Mouse (Mus musculus): ENCODE results near the gene Prex1. TPM values are rescaled to one million over a fixed set of nuclear protein-coding genes. Genes with fewer than 3 reads are reported as not detected.

Gene Prex1
- polyA plus RNA-seq, 1 experiment from 2014 or later: 22.0 TPM

GRCm38 (mm10) chr2:166714427-166714699, 731 bp upstream of the Prex1 start:
- 12% methylated on average over 11 of the region's 11 CpGs for WGBS
- H3K4me1 ChIP-seq (ENCODE audit: control insufficient read depth, insufficient read depth, low read length): peaks cover 16% of the 10 kb centered on the region
- H3K4me3 ChIP-seq (ENCODE audit: low read depth, low read length): peak overlapping the region; percentile 71
- H3K27me3 ChIP-seq (ENCODE audit: control insufficient read depth, insufficient read depth, low read depth, low read length): no peaks in the 10 kb centered on the region
- H3K27ac ChIP-seq (ENCODE audit: low read length): no peak overlapping the region
- H3K9ac ChIP-seq (ENCODE audit: low read depth, low read length): peak overlapping the region; percentile 72
- H3K36me3 ChIP-seq (ENCODE audit: control insufficient read depth, insufficient read depth, low read length): no peaks in the 10 kb centered on the region
- peak overlapping the region; percentile 87 for H3K4me2 ChIP-seq (ENCODE audit: low read length)
- no peak; the same call in 1 of the 2 replicates for ATAC-seq
- H3K9me3 ChIP-seq (replicated peaks; ENCODE audit: control insufficient read depth, low read length, poor library complexity, severe bottlenecking): no peaks in the 10 kb centered on the region

DNA sequence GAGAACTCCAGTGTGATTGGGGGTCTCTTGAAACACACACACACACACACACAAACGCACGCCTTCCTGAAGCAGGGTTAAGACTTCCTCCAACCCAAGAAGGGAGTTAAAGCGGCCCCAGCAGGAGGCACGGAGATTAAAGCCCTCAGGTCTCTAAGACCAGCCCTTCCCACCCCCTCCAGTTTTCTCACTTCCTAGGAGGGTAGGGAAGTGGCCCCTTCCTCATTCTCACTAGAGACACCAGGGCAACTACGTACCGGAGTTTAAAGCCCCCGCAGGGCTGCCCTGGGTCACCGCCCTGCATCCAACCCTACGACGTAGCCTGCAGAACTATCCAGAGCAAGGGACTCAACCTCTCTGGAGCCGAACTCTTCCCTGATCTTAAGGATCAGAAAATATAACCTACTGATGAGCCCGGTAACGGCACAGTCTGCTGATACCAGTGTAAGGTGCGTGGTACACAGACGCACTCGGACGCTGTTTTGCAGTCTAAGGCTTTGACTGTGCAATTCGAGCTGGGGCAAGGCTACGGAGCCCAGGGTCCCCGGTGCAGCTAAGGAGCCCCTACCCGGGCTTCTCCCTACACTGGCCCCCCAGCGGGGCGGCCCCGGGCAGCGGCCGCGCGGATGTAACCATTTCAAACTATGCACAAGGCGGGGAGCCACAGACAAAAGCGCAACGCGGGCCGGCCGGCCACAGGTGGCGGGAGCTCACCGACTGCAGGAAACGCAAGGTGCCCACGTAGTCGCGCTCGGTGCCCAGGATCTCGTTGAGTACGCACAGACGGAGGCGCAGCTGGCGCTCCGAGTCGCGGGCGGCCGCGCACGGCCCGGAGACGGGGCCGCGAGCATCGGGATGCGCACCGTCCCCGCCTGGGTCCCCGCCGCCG, 587 bp downstream of the Prex1 start:
- peaks cover 16% of the 10 kb centered on the region for H3K4me1 ChIP-seq (ENCODE audit: control insufficient read depth, insufficient read depth, low read length)
- no peaks in the 10 kb centered on the region for H3K9me3 ChIP-seq (replicated peaks; ENCODE audit: control insufficient read depth, low read length, poor library complexity, severe bottlenecking)
- peak overlapping the region; percentile 65 for H3K27ac ChIP-seq (ENCODE audit: low read length)
- no peaks in the 10 kb centered on the region for H3K27me3 ChIP-seq (ENCODE audit: control insufficient read depth, insufficient read depth, low read depth, low read length)
- under 1% methylated on average over 63 of the region's 64 CpGs for WGBS
- H3K36me3 ChIP-seq (ENCODE audit: control insufficient read depth, insufficient read depth, low read length): no peaks in the 10 kb centered on the region
- peak overlapping the region; percentile 87 for H3K4me2 ChIP-seq (ENCODE audit: low read length)
- ATAC-seq: peak; percentile 52
- H3K4me3 ChIP-seq (ENCODE audit: low read depth, low read length): peak overlapping the region; percentile 71
- H3K9ac ChIP-seq (ENCODE audit: low read depth, low read length): peak overlapping the region; percentile 68

DNA sequence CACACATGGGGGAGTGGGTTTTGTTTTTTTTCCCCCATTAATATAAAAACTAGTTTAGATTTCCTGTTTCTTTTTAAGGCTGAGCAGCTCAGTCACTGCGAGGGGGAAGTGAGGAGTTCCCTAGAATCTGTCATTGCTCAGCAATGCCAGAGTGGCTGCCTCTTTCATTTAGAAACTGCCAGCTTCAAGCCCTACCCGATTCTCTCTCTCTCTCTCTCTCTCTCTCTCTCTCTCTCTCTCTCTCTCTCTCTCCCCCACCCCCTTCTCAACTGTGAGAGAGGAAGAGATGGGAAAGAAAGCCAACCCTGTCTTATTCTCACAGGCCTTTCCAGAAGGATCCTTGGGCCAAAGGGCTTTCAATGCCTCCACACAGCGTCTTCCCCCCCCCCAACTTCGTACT, 1.3 kb downstream of the Prex1 start:
- no peak for ATAC-seq
- Histone ChIP-seq H3K4me2 (ENCODE audit: low read length) (peak overlapping the region; percentile 87), H3K9ac (ENCODE audit: low read depth, low read length) (peak overlapping the region; percentile 68; the same call in 1 of the 2 replicates), H3K27ac (ENCODE audit: low read length) (no peak overlapping the region; the same call in 1 of the 2 replicates), H3K4me1 (ENCODE audit: control insufficient read depth, insufficient read depth, low read length) (peaks cover 16% of the 10 kb centered on the region), H3K9me3 (replicated peaks; ENCODE audit: control insufficient read depth, low read length, poor library complexity, severe bottlenecking) (no peaks in the 10 kb centered on the region), H3K36me3 (ENCODE audit: control insufficient read depth, insufficient read depth, low read length) (no peaks in the 10 kb centered on the region), H3K27me3 (ENCODE audit: control insufficient read depth, insufficient read depth, low read depth, low read length) (no peaks in the 10 kb centered on the region), H3K4me3 (ENCODE audit: low read depth, low read length) (peak overlapping the region; percentile 71)
- 0% methylated on average over 4 of the region's 4 CpGs for WGBS

DNA sequence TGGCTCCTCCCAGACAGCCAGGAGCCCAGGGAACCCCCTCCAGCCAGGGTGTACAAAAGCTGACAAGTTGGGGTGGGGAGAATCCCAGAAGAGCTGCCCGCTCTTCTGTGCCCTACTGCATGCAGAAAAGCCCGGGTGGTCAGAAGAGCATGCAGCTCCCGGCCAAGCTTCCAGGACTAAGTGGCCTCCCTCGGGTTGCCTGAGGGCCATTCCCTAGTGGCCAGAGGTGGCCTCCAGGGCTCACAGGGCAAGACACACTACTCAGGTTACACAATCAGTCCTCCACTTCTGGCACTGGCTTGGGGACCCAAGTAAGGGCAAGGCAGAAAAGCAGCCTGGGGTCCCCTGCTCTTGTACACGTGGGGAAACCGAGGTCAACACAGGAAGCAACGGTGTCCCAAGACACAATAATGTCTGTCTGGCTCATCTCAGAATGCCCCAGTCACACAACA, 1.9 kb downstream of the Prex1 start:
- H3K9me3 ChIP-seq (replicated peaks; ENCODE audit: control insufficient read depth, low read length, poor library complexity, severe bottlenecking): no peaks in the 10 kb centered on the region
- H3K4me3 ChIP-seq (ENCODE audit: low read depth, low read length): peak overlapping the region; percentile 71
- no peak overlapping the region for H3K9ac ChIP-seq (ENCODE audit: low read depth, low read length)
- no peaks in the 10 kb centered on the region for H3K36me3 ChIP-seq (ENCODE audit: control insufficient read depth, insufficient read depth, low read length)
- WGBS: 18% methylated on average over 7 of the region's 7 CpGs
- H3K27ac ChIP-seq (ENCODE audit: low read length): no peak overlapping the region
- H3K27me3 ChIP-seq (ENCODE audit: control insufficient read depth, insufficient read depth, low read depth, low read length): no peaks in the 10 kb centered on the region
- H3K4me1 ChIP-seq (ENCODE audit: control insufficient read depth, insufficient read depth, low read length): peaks cover 16% of the 10 kb centered on the region
- no peak for ATAC-seq
- peak overlapping the region; percentile 87 for H3K4me2 ChIP-seq (ENCODE audit: low read length)

DNA sequence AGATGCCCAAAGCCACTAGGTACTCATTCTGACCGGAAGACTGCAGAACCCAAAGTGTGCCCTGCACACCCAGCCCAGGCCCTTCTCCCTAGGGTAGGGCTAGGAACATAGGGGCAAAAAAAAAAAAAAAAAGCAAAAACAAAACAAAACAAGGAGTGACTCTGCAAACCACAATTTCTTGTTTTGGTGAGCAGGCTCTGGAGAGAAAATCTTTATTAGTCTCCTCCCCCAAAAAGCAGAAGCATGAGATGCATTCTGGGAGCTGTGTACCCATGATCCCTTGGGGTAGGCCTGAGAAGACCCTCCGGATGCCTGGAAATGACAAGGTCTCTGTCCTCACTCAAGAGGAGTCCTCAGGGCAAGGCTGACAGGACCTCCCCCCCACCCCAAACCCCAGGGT, 3.7 kb downstream of the Prex1 start:
- Histone ChIP-seq H3K4me1 (ENCODE audit: control insufficient read depth, insufficient read depth, low read length) (peaks cover 16% of the 10 kb centered on the region), H3K27me3 (ENCODE audit: control insufficient read depth, insufficient read depth, low read depth, low read length) (no peaks in the 10 kb centered on the region), H3K27ac (ENCODE audit: low read length) (no peak overlapping the region), H3K9ac (ENCODE audit: low read depth, low read length) (no peak overlapping the region), H3K36me3 (ENCODE audit: control insufficient read depth, insufficient read depth, low read length) (no peaks in the 10 kb centered on the region), H3K9me3 (replicated peaks; ENCODE audit: control insufficient read depth, low read length, poor library complexity, severe bottlenecking) (no peaks in the 10 kb centered on the region), H3K4me2 (ENCODE audit: low read length) (no peak overlapping the region), H3K4me3 (ENCODE audit: low read depth, low read length) (no peak overlapping the region)
- no peak for ATAC-seq
- 90% methylated on average over 2 of the region's 2 CpGs for WGBS

- H3K4me3 ChIP-seq (ENCODE audit: low read depth, low read length): no peak overlapping the region
- H3K9ac ChIP-seq (ENCODE audit: low read depth, low read length): no peak overlapping the region
- H3K9me3 ChIP-seq (replicated peaks; ENCODE audit: control insufficient read depth, low read length, poor library complexity, severe bottlenecking): no peaks in the 10 kb centered on the region
- H3K4me1 ChIP-seq (ENCODE audit: control insufficient read depth, insufficient read depth, low read length): peaks cover 14% of the 10 kb centered on the region
- no peak overlapping the region for H3K4me2 ChIP-seq (ENCODE audit: low read length)
- no peaks in the 10 kb centered on the region for H3K27me3 ChIP-seq (ENCODE audit: control insufficient read depth, insufficient read depth, low read depth, low read length)
- no peak overlapping the region for H3K27ac ChIP-seq (ENCODE audit: low read length)
- ATAC-seq: no peak
- WGBS: 78% methylated on average over 8 of the region's 8 CpGs
- H3K36me3 ChIP-seq (ENCODE audit: control insufficient read depth, insufficient read depth, low read length): no peaks in the 10 kb centered on the region
These were observed 5.3 kb downstream of the Prex1 start for GRCm38 (mm10) chr2:166708304-166708703.

DNA sequence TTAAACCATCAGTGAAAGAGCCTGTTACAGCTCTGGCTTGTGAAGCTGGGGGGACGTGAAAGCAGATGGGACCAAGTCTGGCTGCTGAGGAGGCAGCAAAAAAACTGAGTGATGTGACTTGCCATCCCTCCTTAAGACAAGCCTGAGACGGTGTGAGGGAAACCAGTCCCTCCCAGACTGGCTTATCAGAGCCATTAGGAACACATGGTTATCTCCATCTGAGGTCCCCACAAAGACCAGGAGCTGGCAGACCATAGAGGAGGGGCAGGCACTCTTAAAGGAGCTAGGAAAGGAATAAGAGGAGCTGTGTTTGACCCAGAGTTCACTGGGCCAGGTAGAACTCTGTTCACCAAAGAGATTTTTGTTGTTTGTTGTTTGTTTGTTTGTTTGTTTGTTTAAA, 7.1 kb downstream of the Prex1 start:
- H3K36me3 ChIP-seq (ENCODE audit: control insufficient read depth, insufficient read depth, low read length): no peaks in the 10 kb centered on the region
- no peak overlapping the region for H3K4me3 ChIP-seq (ENCODE audit: low read depth, low read length)
- WGBS: 83% methylated on average over 2 of the region's 2 CpGs
- ATAC-seq: no peak
- no peaks in the 10 kb centered on the region for H3K9me3 ChIP-seq (replicated peaks; ENCODE audit: control insufficient read depth, low read length, poor library complexity, severe bottlenecking)
- no peak overlapping the region for H3K27ac ChIP-seq (ENCODE audit: low read length)
- no peak overlapping the region for H3K4me2 ChIP-seq (ENCODE audit: low read length)
- no peaks in the 10 kb centered on the region for H3K27me3 ChIP-seq (ENCODE audit: control insufficient read depth, insufficient read depth, low read depth, low read length)
- H3K4me1 ChIP-seq (ENCODE audit: control insufficient read depth, insufficient read depth, low read length): 0 out of 2 replicates have a peak, but pooled peaks cover 2% of the 10 kb centered on the region
- H3K9ac ChIP-seq (ENCODE audit: low read depth, low read length): no peak overlapping the region

- no peaks in the 10 kb centered on the region for H3K9me3 ChIP-seq (replicated peaks; ENCODE audit: control insufficient read depth, low read length, poor library complexity, severe bottlenecking)
- no peak for ATAC-seq
- H3K27me3 ChIP-seq (ENCODE audit: control insufficient read depth, insufficient read depth, low read depth, low read length): no peaks in the 10 kb centered on the region
- no peak overlapping the region for H3K27ac ChIP-seq (ENCODE audit: low read length)
- H3K4me3 ChIP-seq (ENCODE audit: low read depth, low read length): no peak overlapping the region
- WGBS: 89% methylated on average over 3 of the region's 3 CpGs
- H3K4me1 ChIP-seq (ENCODE audit: control insufficient read depth, insufficient read depth, low read length): no peaks in the 10 kb centered on the region
- no peak overlapping the region for H3K9ac ChIP-seq (ENCODE audit: low read depth, low read length)
- H3K4me2 ChIP-seq (ENCODE audit: low read length): no peak overlapping the region
- no peaks in the 10 kb centered on the region for H3K36me3 ChIP-seq (ENCODE audit: control insufficient read depth, insufficient read depth, low read length)
These were observed 10.1 kb downstream of the Prex1 start for GRCm38 (mm10) chr2:166703491-166703890.

GRCm38 (mm10) chr2:166702113-166702445, 11.6 kb downstream of the Prex1 start:
- no peak overlapping the region for H3K4me3 ChIP-seq (ENCODE audit: low read depth, low read length)

More at GRCm38 (mm10) chr2:166702113-166702445, 11.6 kb downstream of the Prex1 start:
- Histone ChIP-seq H3K27ac (ENCODE audit: low read length) (no peak overlapping the region), H3K4me2 (ENCODE audit: low read length) (no peak overlapping the region), H3K27me3 (ENCODE audit: control insufficient read depth, insufficient read depth, low read depth, low read length) (no peaks in the 10 kb centered on the region), H3K4me1 (ENCODE audit: control insufficient read depth, insufficient read depth, low read length) (no peaks in the 10 kb centered on the region), H3K9ac (ENCODE audit: low read depth, low read length) (no peak overlapping the region), H3K36me3 (ENCODE audit: control insufficient read depth, insufficient read depth, low read length) (no peaks in the 10 kb centered on the region), H3K9me3 (replicated peaks; ENCODE audit: control insufficient read depth, low read length, poor library complexity, severe bottlenecking) (no peaks in the 10 kb centered on the region)
- no peak for ATAC-seq
- WGBS: 90% methylated on average over 2 of the region's 2 CpGs

All from midbrain, embryonic 16.5 days (tissue).